Mouse (Mus musculus) stomach, postnatal 0 days (tissue): ENCODE data around the gene Nckap5l.

Experiments used
- CTCF ChIP-seq: IDR thresholded peaks from 2 replicates; pipeline ENCODE4 v1.5.1; 2016; ENCODE audit warnings: antibody characterized with exemption, low read depth, mild to moderate bottlenecking, moderate library complexity
- EP300 ChIP-seq: optimal IDR thresholded peaks from 2 replicates; pipeline ENCODE3; 2016; ENCODE audit warnings: antibody characterized with exemption

DNA sequence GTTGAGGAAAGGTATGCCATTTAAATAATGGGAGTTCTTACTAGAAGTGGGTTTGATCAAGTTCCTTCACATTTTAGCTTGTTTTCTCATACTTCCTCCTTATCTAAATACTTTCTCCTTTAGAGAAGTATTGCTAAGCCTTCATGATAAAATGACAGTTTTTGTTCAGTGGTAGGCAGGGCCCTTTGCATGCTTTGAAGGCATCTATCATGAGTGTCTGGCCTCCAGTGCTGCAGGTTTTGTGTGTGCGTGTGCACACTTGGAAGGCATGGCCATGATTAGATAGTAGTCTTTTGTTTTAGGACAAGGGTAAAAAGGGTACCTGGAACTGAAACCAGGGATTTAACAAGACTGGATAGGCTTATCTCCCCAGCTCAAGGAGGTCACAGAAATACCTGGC, 61.1 kb downstream of the Nckap5l start:
- TF ChIP-seq CTCF (no peak), EP300 (no peak)
